Comparison of ENCODE assay signal across 26 mouse cellular contexts in genomic region chr11:32331861-32332260, GRCm38 (mm10). TPM values are rescaled to one million over a fixed set of nuclear protein-coding genes. Genes with fewer than 3 reads are reported as not detected.
DNase-seq lines count a peak whose midpoint lies in the region; ATAC-seq and TF ChIP-seq lines count a peak whose summit lies in the region.
"Had no signal": no experiment of that assay in that cellular context is flagged by ENCODE, and none has a peak within 500 bp of the region (broad histone marks: within the 10 kb centered on the region; RNA-seq: fewer than 3 reads in every experiment).

No protein-coding gene starts in this region.

- TF ChIP-seq CTCF in lung, embryonic 14.5 days (IDR thresholded peaks at IDR 0.05; ENCODE audit: low read depth) = no peak
- no peak for TF ChIP-seq CTCF in lung, adult 2 months (IDR thresholded peaks at IDR 0.05; ENCODE audit: insufficient read depth, low read length)

- intact Hi-C loops in heart, postnatal 36 days (cut with DNase I) = no loop called here

- DNase-seq in heart, postnatal 36 days = no peak
- DNase-seq in lung, embryonic 14.5 days = peak; percentile 55
- DNase-seq in lung, adult 2 months = no peak
- no peak for DNase-seq in neural tube, embryonic 10.5 days (ENCODE audit: extremely low spot score, low spot score)
- DNase-seq: adrenal gland, postnatal 25 days; cerebellum, adult 8-10 months; cerebellum, postnatal 25 days; right cerebral cortex, adult 18-20 months; spleen, adult 18-20 months; thymus, adult 2 months; thymus, postnatal 36 days had no signal

- no peak overlapping the region for H3K9ac ChIP-seq in heart, embryonic 12.5 days
- no peak overlapping the region for H3K9ac ChIP-seq in lung, embryonic 14.5 days
- no peak overlapping the region for H3K9ac ChIP-seq in neural tube, embryonic 13.5 days
- H3K9ac ChIP-seq: limb, embryonic 13.5 days had no signal

- 52% methylated on average over 5 of the region's 5 CpGs for WGBS in heart, embryonic 12.5 days
- WGBS in lung, embryonic 14.5 days = 44% methylated on average over 5 of the region's 5 CpGs
- 53% methylated on average over 5 of the region's 5 CpGs for WGBS in lung, adult 2 months
- 70% methylated on average over 5 of the region's 5 CpGs for WGBS in neural tube, embryonic 13.5 days

- no peak for ATAC-seq in heart, embryonic 12.5 days (ENCODE audit: insufficient number of reproducible peaks, low FRiP score)
- peak; percentile 53; the same call in 1 of the 2 replicates for ATAC-seq in lung, embryonic 14.5 days (ENCODE audit: insufficient read depth)
- ATAC-seq in neural tube, embryonic 13.5 days (ENCODE audit: low read depth) = no peak
- ATAC-seq: CD4-positive, CD25-positive, alpha-beta regulatory T cell, adult 4 months had no signal

- H3K27ac ChIP-seq in heart, embryonic 12.5 days (ENCODE audit: poor library complexity, severe bottlenecking) = peak overlapping the region; percentile 33; the same call in 1 of the 2 replicates
- H3K27ac ChIP-seq in lung, embryonic 14.5 days (ENCODE audit: low read depth) = no peak overlapping the region
- H3K27ac ChIP-seq in neural tube, embryonic 13.5 days (replicated peaks) = 0 out of 2 replicates have a peak overlapping the region, but pooled peaks have one; percentile 9
- H3K27ac ChIP-seq in brown adipose tissue, adult 24 weeks (replicated peaks; ENCODE audit: low read depth, low read length) = peak overlapping the region; percentile 36; the same call in 1 of the 2 replicates
- H3K27ac ChIP-seq: limb, embryonic 13.5 days had no signal

- H3K4me3 ChIP-seq in heart, embryonic 12.5 days = no peak overlapping the region
- H3K4me3 ChIP-seq in lung, embryonic 14.5 days (ENCODE audit: low read depth, low read length) = no peak overlapping the region
- no peak overlapping the region for H3K4me3 ChIP-seq in lung, adult 2 months (replicated peaks; ENCODE audit: extremely low read depth, low read depth, low read length)
- H3K4me3 ChIP-seq in neural tube, embryonic 13.5 days = no peak overlapping the region
- H3K4me3 ChIP-seq in brown adipose tissue, adult 24 weeks (ENCODE audit: insufficient read depth, low read depth, low read length) = no peak overlapping the region
- H3K4me3 ChIP-seq: limb, embryonic 13.5 days had no signal

- H3K4me1 ChIP-seq in heart, embryonic 12.5 days (replicated peaks) = peaks cover 18% of the 10 kb centered on the region
- no peaks in the 10 kb centered on the region for H3K4me1 ChIP-seq in lung, embryonic 14.5 days (ENCODE audit: insufficient read depth)
- no peaks in the 10 kb centered on the region for H3K4me1 ChIP-seq in lung, adult 2 months (ENCODE audit: control insufficient read depth, insufficient read depth, low read length)
- H3K4me1 ChIP-seq in neural tube, embryonic 13.5 days (replicated peaks) = peaks cover 13% of the 10 kb centered on the region
- H3K4me1 ChIP-seq in brown adipose tissue, adult 24 weeks (ENCODE audit: control insufficient read depth, insufficient read depth, insufficient read length, low read length) = peaks cover 4% of the 10 kb centered on the region; the same call in 1 of the 2 replicates
- H3K4me1 ChIP-seq: limb, embryonic 13.5 days had no signal

- peaks cover 16% of the 10 kb centered on the region; the same call in 1 of the 2 replicates for H3K27me3 ChIP-seq in heart, embryonic 12.5 days (replicated peaks)
- H3K27me3 ChIP-seq in lung, embryonic 14.5 days (ENCODE audit: insufficient read depth, low read length) = no peaks in the 10 kb centered on the region
- no peaks in the 10 kb centered on the region for H3K27me3 ChIP-seq in neural tube, embryonic 13.5 days
- H3K27me3 ChIP-seq: limb, embryonic 13.5 days had no signal

- peaks cover 3% of the 10 kb centered on the region; the same call in 1 of the 2 replicates for H3K9me3 ChIP-seq in heart, embryonic 12.5 days (replicated peaks)
- no peaks in the 10 kb centered on the region for H3K9me3 ChIP-seq in lung, embryonic 14.5 days (ENCODE audit: low read depth, low read length)
- no peaks in the 10 kb centered on the region for H3K9me3 ChIP-seq in neural tube, embryonic 13.5 days
- H3K9me3 ChIP-seq: limb, embryonic 13.5 days had no signal

- no peaks in the 10 kb centered on the region for H3K36me3 ChIP-seq in heart, embryonic 12.5 days
- H3K36me3 ChIP-seq in lung, embryonic 14.5 days (ENCODE audit: insufficient read depth) = no peaks in the 10 kb centered on the region
- H3K36me3 ChIP-seq in neural tube, embryonic 13.5 days = no peaks in the 10 kb centered on the region
- H3K36me3 ChIP-seq: limb, embryonic 13.5 days had no signal

- TF ChIP-seq POLR2A in lung, adult 2 months (IDR thresholded peaks at IDR 0.05; ENCODE audit: borderline replicate concordance, extremely low read depth, low read depth, low read length) = no peak

- H3K4me2 ChIP-seq in heart, embryonic 12.5 days = no peak overlapping the region
- no peak overlapping the region for H3K4me2 ChIP-seq in lung, embryonic 14.5 days
- no peak overlapping the region for H3K4me2 ChIP-seq in neural tube, embryonic 13.5 days
- H3K4me2 ChIP-seq: heart, embryonic 11.5 days; limb, embryonic 13.5 days; liver, embryonic 11.5 days; midbrain, embryonic 11.5 days had no signal

RNA-seq across cellular contexts. Expression of gene Sh3pxd2b, which starts 15.8 kb away (rescaled TPM):
- polyA plus RNA-seq in heart, embryonic 12.5 days (2016; fragmentation: Nextera tagmentation; extraction: Ambion mirVana) = 16.5 and 17.6 TPM in 2 replicates
- 1 to 10 TPM; 4.5 to 6.0 TPM for total RNA-seq in heart, postnatal 36 days (2021)
- 31.2 and 31.7 TPM in 2 replicates for polyA plus RNA-seq in lung, embryonic 14.5 days (2014; fragmentation: Nextera tagmentation; extraction: Ambion mirVana)
- polyA plus RNA-seq in lung, adult 2 months (2012; rRNA removed) = 8.1 and 10.7 TPM in 2 replicates
- polyA plus RNA-seq in neural tube, embryonic 13.5 days (2015; fragmentation: Nextera tagmentation; extraction: Ambion mirVana) = 20.0 and 20.2 TPM in 2 replicates
- 3.4 and 5.6 TPM in 2 replicates for polyA plus RNA-seq in brown adipose tissue, adult 24 weeks (2012; ENCODE audit: insufficient read depth, insufficient read length, missing spikeins)

RNA-seq across cellular contexts. Expression of gene Hbq1a, which starts 32.0 kb away (rescaled TPM):
- 2.5 and 2.8 TPM in 2 replicates for polyA plus RNA-seq in heart, embryonic 12.5 days (2016; fragmentation: Nextera tagmentation; extraction: Ambion mirVana)
- under 1 TPM; 0.75 to 0.76 TPM for total RNA-seq in heart, postnatal 36 days (2021)
- 0.45 and 0.83 TPM in 2 replicates for polyA plus RNA-seq in lung, embryonic 14.5 days (2014; fragmentation: Nextera tagmentation; extraction: Ambion mirVana)
- polyA plus RNA-seq in lung, adult 2 months (2012; rRNA removed) = 1.1 and 1.3 TPM in 2 replicates
- polyA plus RNA-seq in neural tube, embryonic 13.5 days (2015; fragmentation: Nextera tagmentation; extraction: Ambion mirVana) = 1.4 and 1.8 TPM in 2 replicates
- polyA plus RNA-seq in brown adipose tissue, adult 24 weeks (2012; ENCODE audit: insufficient read depth, insufficient read length, missing spikeins) = not detected in 2 replicates
- total RNA-seq: adrenal gland, adult 18-20 months; adrenal gland, postnatal 25 days; gastrocnemius, postnatal 14 days; granulocyte monocyte progenitor cell, adult 5-6 weeks; heart, postnatal 10 days; megakaryocyte, adult 5-6 weeks had no signal
- polyA plus RNA-seq: CD4-positive, CD25-positive, alpha-beta regulatory T cell, adult 4 months; hindbrain, embryonic 11.5 days; kidney, embryonic 14.5 days; thymus, adult 2 months had no signal

RNA-seq across cellular contexts. Expression of gene Hba-a2, which starts 35.6 kb away (rescaled TPM):
- polyA plus RNA-seq in heart, embryonic 12.5 days (2016; fragmentation: Nextera tagmentation; extraction: Ambion mirVana) = 25,253 and 27,825 TPM in 2 replicates
- 1,000 to 10,000 TPM; 7,375 to 9,600 TPM for total RNA-seq in heart, postnatal 36 days (2021)
- 11,972 and 11,979 TPM in 2 replicates for polyA plus RNA-seq in lung, embryonic 14.5 days (2014; fragmentation: Nextera tagmentation; extraction: Ambion mirVana)
- 11,114 and 27,871 TPM in 2 replicates for polyA plus RNA-seq in lung, adult 2 months (2012; rRNA removed)
- 5,548 and 5,687 TPM in 2 replicates for polyA plus RNA-seq in neural tube, embryonic 13.5 days (2015; fragmentation: Nextera tagmentation; extraction: Ambion mirVana)
- polyA plus RNA-seq in brown adipose tissue, adult 24 weeks (2012; ENCODE audit: insufficient read depth, insufficient read length, missing spikeins) = 532 and 3,024 TPM in 2 replicates

RNA-seq across cellular contexts. Expression of gene Hbq1b, which starts 45.1 kb away (rescaled TPM):
- polyA plus RNA-seq in heart, embryonic 12.5 days (2016; fragmentation: Nextera tagmentation; extraction: Ambion mirVana) = 15.7 and 18.1 TPM in 2 replicates
- total RNA-seq in heart, postnatal 36 days (2021) = 1 to 10 TPM in 1 of 2 experiments, not detected in 1; 1.4 TPM
- 1.8 and 2.1 TPM in 2 replicates for polyA plus RNA-seq in lung, embryonic 14.5 days (2014; fragmentation: Nextera tagmentation; extraction: Ambion mirVana)
- 0.60 and 1.6 TPM in 2 replicates for polyA plus RNA-seq in lung, adult 2 months (2012; rRNA removed)
- polyA plus RNA-seq in neural tube, embryonic 13.5 days (2015; fragmentation: Nextera tagmentation; extraction: Ambion mirVana) = 2.0 and 3.0 TPM in 2 replicates
- not detected in 2 replicates for polyA plus RNA-seq in brown adipose tissue, adult 24 weeks (2012; ENCODE audit: insufficient read depth, insufficient read length, missing spikeins)
- total RNA-seq: adrenal gland, adult 18-20 months; granulocyte monocyte progenitor cell, adult 5-6 weeks; megakaryocyte, adult 5-6 weeks had no signal
- polyA plus RNA-seq: CD4-positive, CD25-positive, alpha-beta regulatory T cell, adult 4 months had no signal

RNA-seq across cellular contexts. Expression of gene Hba-a1, which starts 48.5 kb away (rescaled TPM):
- polyA plus RNA-seq in heart, embryonic 12.5 days (2016; fragmentation: Nextera tagmentation; extraction: Ambion mirVana) = 11,592 and 12,808 TPM in 2 replicates
- total RNA-seq in heart, postnatal 36 days (2021) = over 10,000 TPM in 1 of 2 experiments, 1,000 to 10,000 TPM in 1; 7,538 to 10,107 TPM
- polyA plus RNA-seq in lung, embryonic 14.5 days (2014; fragmentation: Nextera tagmentation; extraction: Ambion mirVana) = 4,575 and 4,689 TPM in 2 replicates
- 5,782 and 18,923 TPM in 2 replicates for polyA plus RNA-seq in lung, adult 2 months (2012; rRNA removed)
- 2,421 and 2,557 TPM in 2 replicates for polyA plus RNA-seq in neural tube, embryonic 13.5 days (2015; fragmentation: Nextera tagmentation; extraction: Ambion mirVana)
- polyA plus RNA-seq in brown adipose tissue, adult 24 weeks (2012; ENCODE audit: insufficient read depth, insufficient read length, missing spikeins) = 66.6 and 483 TPM in 2 replicates
